Mouse (Mus musculus) bone marrow macrophage, adult 2 months (primary cell): ENCODE data around the gene Slc25a30. TPM values are rescaled to one million over a fixed set of nuclear protein-coding genes. Genes with fewer than 3 reads are reported as not detected.
A peak's percentile ranks its signal among the peaks of the same experiment; 100 is the strongest.

Experiments used
- H3K27ac ChIP-seq: 2 replicates; pipeline ENCODE4 v1.5.1; 2012; ENCODE audit warnings: low read depth, low read length; ENCODE audit not compliant: insufficient read depth
- H3K4me1 ChIP-seq: 2 replicates; pipeline ENCODE4 v1.6.1; 2012; ENCODE audit warnings: low read length; ENCODE audit not compliant: control insufficient read depth, insufficient read depth
- H3K4me3 ChIP-seq: 2 replicates; pipeline ENCODE4 v1.5.1; 2012; ENCODE audit warnings: mild to moderate bottlenecking, low read length, moderate library complexity; ENCODE audit not compliant: insufficient read depth
- CTCF ChIP-seq: IDR thresholded peaks from 2 replicates; pipeline ENCODE4 v1.5.1; 2012; ENCODE audit warnings: low read depth, mild to moderate bottlenecking, low read length, moderate library complexity
- POLR2A ChIP-seq: IDR thresholded peaks from 2 replicates; pipeline ENCODE4 v1.6.1; 2012; ENCODE audit warnings: mild to moderate bottlenecking, low read depth, low read length, borderline replicate concordance
- polyA plus RNA-seq: library from polyadenylated mRNA; stranded (reverse); fragments of >200 nt; gene quantifications from 2 replicates; pipeline ENCODE4 v1.2.4, GENCODE M21; 2012; ENCODE audit not compliant: missing spikeins, insufficient read depth, insufficient read length

Slc25a30 gene
- polyA plus RNA-seq, 1 experiment: 33.3 TPM

DNA sequence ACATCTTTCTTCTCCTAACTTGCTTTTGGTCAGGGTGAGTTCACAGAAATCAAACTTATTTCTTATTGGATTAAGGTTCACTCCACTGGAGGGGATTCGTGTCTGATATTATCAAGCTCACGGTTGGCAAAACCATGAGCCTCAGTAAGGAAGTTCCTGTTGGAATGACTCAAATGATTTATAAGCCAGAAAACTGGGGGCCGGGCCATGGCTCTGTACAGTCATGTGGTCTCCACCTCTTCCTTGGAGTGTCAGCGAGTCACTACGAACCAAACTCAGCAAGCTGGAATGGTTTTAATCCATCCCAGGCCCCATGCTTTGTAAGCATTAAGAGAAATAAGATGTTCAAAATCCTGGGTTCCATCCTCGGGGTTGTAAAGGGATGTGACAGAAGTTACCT is 29.9 kb downstream of the Slc25a30 start:
- TF ChIP-seq CTCF: no peak
- no peak for TF ChIP-seq POLR2A
- no peak overlapping the region for H3K4me3 ChIP-seq
- peaks cover 12% of the 10 kb centered on the region for H3K4me1 ChIP-seq
- 0 out of 2 replicates have a peak overlapping the region, but pooled peaks have one; percentile 11 for H3K27ac ChIP-seq

DNA sequence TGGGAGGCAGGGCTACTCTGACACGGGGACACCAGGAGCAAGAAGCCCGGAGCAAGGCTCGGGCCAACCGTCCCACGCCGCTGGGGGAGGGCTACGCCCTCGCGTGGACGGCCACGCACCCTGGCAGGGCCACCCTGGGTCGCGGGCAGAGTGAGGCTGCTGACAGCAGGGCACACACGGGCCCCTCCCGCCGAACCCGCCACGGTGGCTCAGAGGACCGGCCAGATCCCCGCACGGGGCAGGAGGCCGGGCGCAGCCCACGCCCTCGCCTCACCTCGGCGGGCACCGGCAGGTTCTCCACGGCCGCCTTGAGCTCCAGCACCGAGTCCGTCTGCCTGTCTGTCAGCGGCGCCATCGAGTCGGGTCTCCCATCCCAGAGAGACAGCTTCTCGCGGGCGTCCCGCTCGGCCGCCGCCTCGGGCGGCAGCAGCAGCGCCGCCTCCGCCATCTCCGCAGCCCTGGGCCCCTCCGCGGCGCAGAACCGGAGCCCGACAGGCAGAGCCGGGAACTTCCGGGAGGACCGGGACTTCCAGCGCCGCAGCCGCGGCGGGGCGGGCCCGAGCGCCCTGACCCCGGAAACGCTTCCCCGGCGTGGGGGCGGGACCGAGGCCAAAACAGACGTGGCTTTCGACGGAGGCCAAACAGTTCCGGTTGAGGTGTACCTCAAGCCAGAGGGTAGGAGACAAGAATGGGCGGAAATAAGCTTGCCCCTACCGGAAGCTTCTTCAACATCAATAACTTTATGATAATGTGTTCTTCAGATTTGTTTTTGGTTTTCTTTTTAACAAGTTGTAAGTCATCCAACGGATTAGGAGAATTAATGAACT is 32.6 kb downstream of the Slc25a30 start, which contains the start of gene Cog3:
Gene Cog3 (minus strand): TSS at position 527 of the 827 bp plus-strand sequence.
- TF ChIP-seq CTCF (no peak), POLR2A (peak; percentile 27; the same call in 1 of the 2 replicates)
- Histone ChIP-seq H3K4me1 (peaks cover 18% of the 10 kb centered on the region), H3K4me3 (peak within 1 kb of the TSS; percentile 69), H3K27ac (peak within 1 kb of the TSS; percentile 58)

DNA sequence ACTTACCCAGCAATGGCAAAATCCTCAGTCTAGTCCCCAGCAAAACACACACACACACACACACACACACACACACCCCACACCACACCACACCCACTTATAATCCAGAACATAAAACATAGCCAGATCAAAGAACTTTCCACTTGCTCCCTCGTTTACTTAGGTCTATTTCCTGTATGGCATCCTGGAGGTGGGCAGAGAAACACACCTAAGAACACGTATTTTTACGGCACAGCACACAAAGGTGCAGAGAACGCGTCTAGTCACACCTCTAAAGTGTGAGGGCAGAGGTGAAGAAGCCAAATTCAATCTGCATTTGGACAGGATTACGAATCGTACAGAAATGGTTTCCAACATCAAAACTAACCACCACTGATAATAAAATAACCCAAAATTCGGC is 33.6 kb downstream of the Slc25a30 start:
- H3K4me1 ChIP-seq: peaks cover 18% of the 10 kb centered on the region
- peak overlapping the region; percentile 69 for H3K4me3 ChIP-seq
- no peak for TF ChIP-seq POLR2A
- no peak for TF ChIP-seq CTCF
- H3K27ac ChIP-seq: no peak overlapping the region

- Histone ChIP-seq H3K4me1 (peaks cover 13% of the 10 kb centered on the region), H3K27ac (no peak overlapping the region), H3K4me3 (no peak overlapping the region)
- no peak for TF ChIP-seq POLR2A
- no peak for TF ChIP-seq CTCF
Measured at GRCm38 (mm10) chr14:75751040-75751439, 35.8 kb downstream of the Slc25a30 start.

GRCm38 (mm10) chr14:75749123-75749522 is 37.7 kb downstream of the Slc25a30 start:
- TF ChIP-seq CTCF: no peak
- TF ChIP-seq POLR2A: no peak
- no peak overlapping the region for H3K27ac ChIP-seq
- H3K4me1 ChIP-seq: peaks cover 13% of the 10 kb centered on the region
- H3K4me3 ChIP-seq: no peak overlapping the region

DNA sequence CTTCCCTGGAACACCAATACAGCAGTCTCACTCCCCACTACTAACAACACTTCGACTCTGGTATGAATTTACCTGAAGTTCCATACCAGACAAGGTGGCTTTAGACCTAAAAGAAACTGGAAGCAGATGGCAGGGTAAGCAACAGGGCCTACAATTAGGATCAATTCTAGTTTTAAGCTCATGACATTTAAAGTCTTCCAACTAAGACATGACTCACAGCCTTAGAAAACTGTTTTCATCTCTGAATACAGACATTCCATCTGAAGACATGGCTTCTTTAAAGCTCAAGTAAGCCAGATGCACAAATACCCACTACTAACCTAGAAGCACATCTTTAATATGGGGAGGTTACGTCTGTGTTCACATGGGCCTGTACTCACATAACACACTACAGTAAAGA is 38.9 kb downstream of the Slc25a30 start:
- TF ChIP-seq POLR2A: no peak
- TF ChIP-seq CTCF: no peak
- Histone ChIP-seq H3K4me3 (no peak overlapping the region), H3K4me1 (peaks cover 13% of the 10 kb centered on the region), H3K27ac (no peak overlapping the region)

DNA sequence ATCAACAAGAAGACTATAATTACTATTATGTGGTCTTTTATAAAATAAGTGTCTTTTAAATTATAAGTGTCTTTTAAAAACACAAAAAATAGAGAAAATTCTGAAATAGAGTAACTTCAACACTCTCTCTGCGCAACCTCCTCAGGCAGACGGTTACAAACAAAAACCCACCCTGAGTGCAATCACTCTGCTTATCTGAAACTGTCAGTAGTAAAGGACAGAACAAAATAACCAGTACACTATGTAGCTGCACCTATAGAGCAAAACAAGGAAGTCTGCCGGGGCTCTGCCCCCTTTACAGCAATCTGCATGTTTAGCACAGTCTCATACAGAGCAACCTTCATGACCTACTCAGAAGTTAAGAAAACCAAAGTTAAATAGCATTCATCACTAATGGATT is 44.9 kb downstream of the Slc25a30 start:
- TF ChIP-seq POLR2A (no peak), CTCF (no peak)
- no peak overlapping the region for H3K4me3 ChIP-seq
- no peaks in the 10 kb centered on the region for H3K4me1 ChIP-seq
- H3K27ac ChIP-seq: no peak overlapping the region

- TF ChIP-seq CTCF (no peak), POLR2A (no peak)
- H3K4me1 ChIP-seq: peaks cover 9% of the 10 kb centered on the region
- H3K27ac ChIP-seq: no peak overlapping the region
- no peak overlapping the region for H3K4me3 ChIP-seq
Measured at GRCm38 (mm10) chr14:75735597-75735996, 51.2 kb downstream of the Slc25a30 start.

DNA sequence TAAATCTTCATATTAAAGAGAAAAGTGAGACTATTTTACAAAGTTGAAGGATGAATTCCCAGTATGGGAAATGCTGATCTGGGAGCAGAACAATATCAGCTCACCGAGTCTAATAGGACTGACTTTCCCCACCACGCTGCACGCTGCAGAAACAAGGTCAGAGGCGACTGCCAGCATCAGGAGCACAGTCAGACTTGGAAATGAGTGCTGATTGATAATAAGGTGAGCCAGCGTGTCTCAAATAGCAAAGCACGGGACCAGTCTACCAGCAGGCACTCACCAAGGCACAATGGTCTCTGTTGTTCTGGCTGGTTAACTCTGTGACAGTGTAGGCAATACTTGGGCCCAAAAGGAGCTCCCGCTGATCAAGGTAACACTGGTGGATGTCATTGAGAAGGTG is 54.2 kb downstream of the Slc25a30 start:
- H3K27ac ChIP-seq: no peak overlapping the region
- H3K4me3 ChIP-seq: no peak overlapping the region
- no peak for TF ChIP-seq CTCF
- no peak for TF ChIP-seq POLR2A
- peaks cover 24% of the 10 kb centered on the region for H3K4me1 ChIP-seq

DNA sequence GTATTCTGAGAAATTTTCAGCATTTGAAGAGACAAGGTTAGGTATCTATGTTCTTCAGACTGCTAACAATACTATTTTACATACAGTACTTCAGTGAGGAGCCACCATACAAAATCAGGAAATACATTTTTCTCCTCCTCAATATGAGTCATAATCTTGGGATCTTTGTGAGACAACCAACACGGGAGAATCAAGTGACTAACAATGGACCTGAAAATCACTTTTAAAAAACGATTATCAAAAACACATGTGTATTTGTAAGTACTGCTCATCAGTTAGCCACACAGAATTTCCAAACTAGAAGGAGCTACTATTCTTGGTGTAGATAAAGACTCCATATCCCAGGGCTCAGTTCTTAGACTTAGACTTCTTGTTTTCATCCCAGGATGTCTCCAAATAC is 55.5 kb downstream of the Slc25a30 start:
- TF ChIP-seq POLR2A: no peak
- TF ChIP-seq CTCF: no peak
- Histone ChIP-seq H3K27ac (peak overlapping the region; percentile 93), H3K4me1 (peaks cover 32% of the 10 kb centered on the region), H3K4me3 (no peak overlapping the region)

DNA sequence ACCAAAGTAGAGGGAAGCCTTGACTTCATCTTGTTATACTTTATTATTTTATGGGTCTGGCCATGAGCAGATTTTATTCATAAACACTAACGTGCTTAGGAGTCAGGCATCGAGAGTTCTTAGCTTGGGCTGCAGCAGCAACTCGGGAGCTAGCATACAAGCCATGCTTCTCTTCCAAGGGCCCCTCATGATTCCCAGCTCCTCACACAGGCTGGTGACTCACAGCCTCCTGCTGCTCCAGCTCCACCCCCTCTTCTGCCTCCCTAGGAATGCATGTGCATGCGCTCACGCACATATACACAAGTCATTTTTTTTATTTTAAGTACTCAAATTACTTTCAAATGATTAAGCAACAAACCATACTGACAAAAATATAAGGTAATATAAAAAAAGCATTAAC is 58.7 kb downstream of the Slc25a30 start:
- Histone ChIP-seq H3K27ac (peak overlapping the region; percentile 22; the same call in 1 of the 2 replicates), H3K4me3 (no peak overlapping the region), H3K4me1 (peaks cover 32% of the 10 kb centered on the region)
- no peak for TF ChIP-seq CTCF
- TF ChIP-seq POLR2A: no peak
